Mouse (Mus musculus): ENCODE measurements around the gene Kpnb1. TPM values are rescaled to one million over a fixed set of nuclear protein-coding genes. Genes with fewer than 3 reads are reported as not detected.

The Kpnb1 gene
- polyA plus RNA-seq (2015; fragmentation: Nextera tagmentation; extraction: Ambion mirVana) = 59.7 and 62.6 TPM in 2 replicates

DNA sequence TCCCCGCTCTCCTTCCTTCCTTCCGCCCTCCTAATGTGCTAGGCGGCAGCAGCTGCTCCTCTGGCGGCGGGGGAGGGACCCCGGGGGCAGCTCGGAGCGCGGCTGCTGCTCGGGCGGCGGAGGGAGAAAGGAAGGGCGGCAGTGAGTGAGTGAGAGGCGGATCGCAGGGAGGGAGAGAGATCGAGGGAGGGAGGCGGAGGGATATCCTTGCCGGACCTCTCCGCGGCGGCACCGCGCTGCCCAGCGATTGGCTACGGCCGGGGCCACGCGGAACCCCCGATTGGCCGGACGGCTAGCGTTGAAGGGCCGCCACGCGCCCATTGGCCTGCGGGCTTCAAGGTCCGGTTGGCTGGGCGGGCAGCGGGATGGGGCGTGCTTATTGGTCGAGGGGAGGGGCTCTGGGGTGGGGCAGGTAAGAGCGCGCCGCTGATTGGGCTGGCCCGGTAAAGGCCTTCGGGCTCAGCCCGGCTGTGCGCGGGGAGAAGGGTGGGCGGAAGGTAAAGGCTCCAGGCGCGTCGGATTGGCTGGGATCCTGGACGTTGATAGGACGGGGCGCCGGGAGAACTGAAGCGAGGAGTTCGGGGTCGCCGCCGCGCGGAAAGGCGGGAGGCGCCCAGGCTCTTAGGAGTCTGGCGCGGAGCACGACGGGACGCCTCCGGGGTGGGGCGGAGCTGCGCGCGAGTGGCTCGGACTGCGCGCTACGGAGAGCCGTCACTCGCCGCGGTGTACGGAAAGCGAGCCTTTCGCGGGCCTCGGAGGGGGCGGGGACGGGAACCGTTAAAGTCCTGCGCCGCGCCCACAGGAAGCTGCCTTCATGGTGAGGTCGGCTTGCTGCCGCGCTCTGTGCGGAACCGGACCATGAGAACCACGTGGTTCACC is at the start of gene Kpnb1:
Gene Kpnb1 (minus strand): TSS at position 118 of the 879 bp plus-strand sequence.
- H3K9ac ChIP-seq = peak within 1 kb of the TSS; percentile 94
- H3K9me3 ChIP-seq = no peaks in the 10 kb centered on the region
- H3K27me3 ChIP-seq = no peaks in the 10 kb centered on the region
- H3K36me3 ChIP-seq = peaks cover 23% of the 10 kb centered on the region
- peak; percentile 96 for ATAC-seq (ENCODE audit: insufficient number of reproducible peaks, insufficient read depth, low FRiP score, low TSS enrichment, low read depth)
- peaks cover 31% of the 10 kb centered on the region for H3K4me1 ChIP-seq
- under 1% methylated on average over 100 of the region's 101 CpGs for WGBS
- H3K27ac ChIP-seq = peak within 1 kb of the TSS; percentile 97
- H3K4me3 ChIP-seq = peak within 1 kb of the TSS; percentile 82
- peak within 1 kb of the TSS; percentile 82 for H3K4me2 ChIP-seq

DNA sequence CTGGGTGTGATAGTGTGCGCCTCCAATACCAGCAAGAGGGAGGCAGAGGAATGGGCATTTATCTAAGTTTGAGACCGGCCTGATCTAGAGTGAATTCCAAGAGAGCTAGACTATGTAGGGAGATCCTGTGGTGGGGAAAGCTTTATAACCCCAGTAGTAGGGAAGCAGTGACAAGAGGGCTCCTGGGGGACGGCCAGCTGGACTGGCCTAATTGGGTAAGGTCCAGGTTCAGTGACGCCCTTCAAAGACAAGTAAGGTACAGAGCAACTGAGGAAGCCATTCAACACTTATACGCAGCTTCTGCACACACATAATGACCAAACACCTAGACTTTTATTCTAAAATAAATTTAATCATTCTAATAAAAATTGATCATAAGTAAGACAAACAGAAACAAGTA is 44.8 kb upstream of the Kpnb1 start:
- Histone ChIP-seq H3K36me3 (peaks cover 80% of the 10 kb centered on the region), H3K4me3 (no peak overlapping the region), H3K4me2 (no peak overlapping the region), H3K4me1 (no peaks in the 10 kb centered on the region), H3K9ac (no peak overlapping the region), H3K9me3 (no peaks in the 10 kb centered on the region), H3K27ac (no peak overlapping the region), H3K27me3 (no peaks in the 10 kb centered on the region)
- no peak for ATAC-seq (ENCODE audit: insufficient number of reproducible peaks, insufficient read depth, low FRiP score, low TSS enrichment, low read depth)
- 93% methylated on average over 5 of the region's 5 CpGs for WGBS

DNA sequence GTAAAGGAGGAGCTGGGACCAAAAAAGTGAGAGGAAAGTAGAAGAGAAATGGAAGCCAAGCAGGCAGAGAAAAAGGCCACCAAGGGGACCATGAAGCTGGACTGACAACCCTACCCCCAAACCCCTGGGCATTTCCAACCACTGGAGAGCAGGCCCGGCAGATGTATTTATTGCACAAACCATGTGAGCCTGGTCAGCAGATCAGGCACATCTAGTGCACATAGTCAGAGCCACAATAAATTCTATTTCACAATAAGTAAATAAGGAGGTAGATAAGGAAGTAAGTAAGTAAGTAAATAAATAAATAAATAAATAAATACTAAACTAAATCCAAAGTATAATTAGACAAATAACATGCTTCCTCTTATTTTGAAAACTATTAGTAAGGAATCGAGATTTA is 41.7 kb upstream of the Kpnb1 start:
- WGBS = 85% methylated on average over 2 of the region's 2 CpGs
- no peaks in the 10 kb centered on the region for H3K4me1 ChIP-seq
- peaks cover 83% of the 10 kb centered on the region for H3K36me3 ChIP-seq
- no peak overlapping the region for H3K27ac ChIP-seq
- H3K9ac ChIP-seq = no peak overlapping the region
- ATAC-seq (ENCODE audit: insufficient number of reproducible peaks, insufficient read depth, low FRiP score, low TSS enrichment, low read depth) = no peak
- H3K4me2 ChIP-seq = no peak overlapping the region
- H3K9me3 ChIP-seq = no peaks in the 10 kb centered on the region
- no peaks in the 10 kb centered on the region for H3K27me3 ChIP-seq
- no peak overlapping the region for H3K4me3 ChIP-seq

DNA sequence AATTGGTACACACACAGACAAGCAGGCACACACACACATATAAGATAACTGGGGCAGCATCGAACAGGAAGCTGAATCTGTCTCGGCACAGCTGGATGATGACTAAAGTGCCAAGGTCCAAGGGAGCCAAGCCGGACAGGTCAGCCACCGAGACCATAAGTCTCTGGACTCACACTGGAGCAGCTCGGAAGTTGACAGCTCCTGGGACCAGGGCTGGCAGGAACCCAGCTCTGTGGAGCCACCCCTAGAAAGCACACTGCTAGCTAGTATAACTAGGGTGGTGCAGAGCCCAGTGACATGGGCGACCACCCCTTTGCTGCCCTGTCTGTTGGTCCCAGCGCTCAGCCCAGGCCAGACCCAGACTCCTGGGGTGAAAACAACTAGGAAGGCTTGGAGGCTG is 41.3 kb upstream of the Kpnb1 start:
- H3K9ac ChIP-seq = no peak overlapping the region
- 96% methylated on average over 7 of the region's 7 CpGs for WGBS
- H3K9me3 ChIP-seq = no peaks in the 10 kb centered on the region
- no peaks in the 10 kb centered on the region for H3K27me3 ChIP-seq
- no peaks in the 10 kb centered on the region for H3K4me1 ChIP-seq
- no peak overlapping the region for H3K4me2 ChIP-seq
- H3K4me3 ChIP-seq = no peak overlapping the region
- ATAC-seq (ENCODE audit: insufficient number of reproducible peaks, insufficient read depth, low FRiP score, low TSS enrichment, low read depth) = no peak
- no peak overlapping the region for H3K27ac ChIP-seq
- H3K36me3 ChIP-seq = peaks cover 81% of the 10 kb centered on the region

DNA sequence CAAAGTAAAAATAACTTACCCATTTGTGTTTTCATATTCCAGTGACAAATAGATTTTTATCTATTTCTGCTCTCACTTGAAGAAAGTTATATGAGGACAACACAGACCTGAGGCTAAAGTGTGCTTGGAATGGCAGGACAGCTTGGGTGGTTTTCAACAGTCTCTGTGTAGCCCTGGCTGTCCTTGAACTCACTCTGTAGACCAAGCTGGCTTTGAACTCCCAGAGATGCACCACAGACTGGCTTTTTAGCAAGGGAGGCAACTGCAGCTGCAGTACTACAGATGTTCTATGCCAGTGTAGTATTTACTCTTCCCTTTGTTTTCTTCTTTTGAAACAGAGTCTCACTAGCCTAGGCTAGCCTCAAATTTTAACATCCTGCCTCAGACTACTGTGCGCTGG is 38.5 kb upstream of the Kpnb1 start:
- Histone ChIP-seq H3K4me1 (no peaks in the 10 kb centered on the region), H3K4me3 (no peak overlapping the region), H3K27ac (no peak overlapping the region), H3K9ac (no peak overlapping the region), H3K36me3 (peaks cover 81% of the 10 kb centered on the region), H3K9me3 (no peaks in the 10 kb centered on the region), H3K27me3 (no peaks in the 10 kb centered on the region), H3K4me2 (no peak overlapping the region)
- WGBS = 98% methylated on average over 1 of the region's 1 CpGs
- ATAC-seq (ENCODE audit: insufficient number of reproducible peaks, insufficient read depth, low FRiP score, low TSS enrichment, low read depth) = no peak

DNA sequence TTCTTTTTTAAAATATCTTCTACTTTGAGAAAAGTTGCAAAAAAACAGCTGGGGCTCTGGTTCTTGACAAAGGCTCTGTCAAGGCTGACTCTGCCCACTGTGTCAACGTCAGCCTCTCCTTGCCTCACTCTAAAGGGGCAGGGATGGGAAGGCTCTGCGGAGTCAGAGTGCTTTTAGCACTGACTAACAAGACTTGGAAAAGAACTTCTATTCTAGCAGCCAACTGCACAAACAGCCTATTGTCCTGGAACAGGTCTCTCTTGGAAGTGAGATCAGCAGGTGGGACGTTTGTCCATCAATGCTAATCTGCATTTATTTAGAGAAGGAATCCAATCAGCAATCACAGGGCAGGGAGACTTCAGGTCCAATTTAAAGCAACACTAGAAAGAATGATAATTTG is 35.8 kb upstream of the Kpnb1 start:
- Histone ChIP-seq H3K9me3 (no peaks in the 10 kb centered on the region), H3K36me3 (peaks cover 82% of the 10 kb centered on the region), H3K4me2 (no peak overlapping the region), H3K9ac (no peak overlapping the region), H3K4me1 (no peaks in the 10 kb centered on the region), H3K4me3 (no peak overlapping the region), H3K27ac (no peak overlapping the region), H3K27me3 (no peaks in the 10 kb centered on the region)
- WGBS = 66% methylated on average over 3 of the region's 3 CpGs
- ATAC-seq (ENCODE audit: insufficient number of reproducible peaks, insufficient read depth, low FRiP score, low TSS enrichment, low read depth) = no peak

DNA sequence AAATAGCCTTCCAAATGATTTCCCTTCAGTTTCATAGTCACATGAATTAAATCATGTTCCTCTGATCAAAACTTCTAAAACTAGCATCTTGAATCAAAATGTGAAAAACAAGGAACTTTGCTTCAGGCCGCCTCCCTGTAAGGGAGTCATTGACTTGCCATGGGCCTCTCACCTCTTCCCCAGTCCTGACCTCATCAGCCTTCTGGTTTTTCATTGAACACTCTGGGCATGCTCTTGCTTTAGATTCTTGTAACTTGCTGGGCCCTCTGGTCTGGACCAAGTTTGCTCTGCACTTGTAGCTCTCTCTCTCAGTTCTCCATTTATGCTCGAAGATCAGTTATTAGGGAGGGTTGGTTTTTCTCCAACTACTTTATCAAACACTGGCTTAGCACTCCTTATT is 33.9 kb upstream of the Kpnb1 start:
- Histone ChIP-seq H3K27ac (no peak overlapping the region), H3K27me3 (no peaks in the 10 kb centered on the region), H3K9me3 (no peaks in the 10 kb centered on the region), H3K4me2 (no peak overlapping the region), H3K4me3 (no peak overlapping the region), H3K9ac (no peak overlapping the region), H3K4me1 (no peaks in the 10 kb centered on the region), H3K36me3 (peaks cover 83% of the 10 kb centered on the region)
- WGBS = 93% methylated on average over 2 of the region's 2 CpGs
- ATAC-seq (ENCODE audit: insufficient number of reproducible peaks, insufficient read depth, low FRiP score, low TSS enrichment, low read depth) = no peak

DNA sequence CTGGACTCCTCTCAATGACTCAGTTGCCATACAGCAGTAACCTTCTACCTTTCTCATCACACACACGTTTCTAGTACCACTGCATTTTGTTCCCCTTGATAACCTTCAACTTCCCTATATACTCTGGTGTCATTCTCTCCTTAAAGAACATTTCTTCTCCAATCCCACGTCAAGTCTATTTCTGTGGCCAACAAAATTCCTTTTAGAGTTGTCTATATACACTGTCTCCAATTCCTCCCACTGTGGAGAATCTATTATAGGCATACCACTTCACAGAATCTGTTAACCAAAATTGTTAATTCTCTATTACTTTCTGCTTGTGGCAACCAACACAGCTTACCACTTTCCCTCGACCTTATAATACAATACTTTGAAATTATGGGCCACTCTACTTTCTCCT is 32.5 kb upstream of the Kpnb1 start:
- Histone ChIP-seq H3K9me3 (no peaks in the 10 kb centered on the region), H3K27me3 (no peaks in the 10 kb centered on the region), H3K4me3 (no peak overlapping the region), H3K9ac (no peak overlapping the region), H3K27ac (no peak overlapping the region), H3K36me3 (peaks cover 88% of the 10 kb centered on the region), H3K4me1 (no peaks in the 10 kb centered on the region), H3K4me2 (no peak overlapping the region)
- WGBS = 87% methylated on average over 3 of the region's 3 CpGs
- no peak for ATAC-seq (ENCODE audit: insufficient number of reproducible peaks, insufficient read depth, low FRiP score, low TSS enrichment, low read depth)

DNA sequence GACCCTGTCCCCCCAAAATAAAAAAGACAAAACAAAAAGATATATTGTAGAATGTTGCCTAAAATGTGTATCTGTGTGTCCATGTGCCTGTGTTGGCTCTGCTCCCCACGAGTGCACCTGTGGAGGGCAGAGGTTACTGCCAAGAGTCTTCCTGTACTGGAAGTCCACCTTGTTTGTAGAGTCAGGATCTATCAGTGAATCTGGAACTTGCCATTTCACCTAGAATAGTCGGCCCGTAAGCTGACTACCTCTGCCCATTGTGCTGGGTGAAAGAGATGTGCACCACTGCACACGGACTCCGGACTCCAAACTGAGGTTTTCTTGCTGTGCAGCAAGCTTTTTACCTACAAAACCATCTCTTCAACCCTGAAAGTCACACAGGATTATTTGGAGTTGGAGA is 26.7 kb upstream of the Kpnb1 start:
- Histone ChIP-seq H3K9ac (no peak overlapping the region), H3K4me3 (no peak overlapping the region), H3K4me2 (no peak overlapping the region), H3K27me3 (no peaks in the 10 kb centered on the region), H3K4me1 (no peaks in the 10 kb centered on the region), H3K9me3 (no peaks in the 10 kb centered on the region), H3K27ac (no peak overlapping the region), H3K36me3 (peaks cover 93% of the 10 kb centered on the region)
- no peak for ATAC-seq (ENCODE audit: insufficient number of reproducible peaks, insufficient read depth, low FRiP score, low TSS enrichment, low read depth)
- WGBS = 90% methylated on average over 5 of the region's 5 CpGs

DNA sequence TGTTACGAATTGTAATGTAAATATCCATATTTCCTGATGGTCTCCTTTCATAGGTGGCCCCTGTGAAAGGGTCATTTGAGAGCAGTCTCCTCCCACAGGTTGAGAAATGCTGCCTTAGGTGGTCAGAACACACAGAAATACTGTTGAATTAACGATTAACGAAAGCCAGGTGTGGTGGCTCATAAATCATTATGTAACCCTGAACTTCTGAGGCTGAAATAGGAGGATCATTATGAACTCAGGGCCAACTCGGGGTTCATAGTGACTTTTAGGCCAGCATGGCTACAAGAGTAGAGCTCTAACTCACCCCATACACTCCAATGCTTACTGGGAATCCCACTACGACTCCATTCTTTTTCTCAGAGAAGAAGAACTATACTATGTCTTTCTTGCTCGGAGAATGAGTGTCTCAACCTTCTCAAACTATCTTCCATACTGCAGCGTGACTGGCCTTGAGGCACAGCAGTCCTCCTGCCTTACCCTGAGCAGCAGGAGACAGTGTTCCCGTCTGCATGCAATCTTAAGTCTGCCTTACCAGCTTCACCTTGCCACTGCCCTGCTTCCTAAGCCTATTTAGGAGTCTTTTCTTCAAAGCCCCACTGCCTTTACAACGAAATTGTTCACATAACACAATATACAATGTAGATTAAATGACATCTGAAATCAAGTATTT is 23.2 kb upstream of the Kpnb1 start:
- Histone ChIP-seq H3K4me2 (no peak overlapping the region), H3K9me3 (no peaks in the 10 kb centered on the region), H3K27me3 (no peaks in the 10 kb centered on the region), H3K4me3 (no peak overlapping the region), H3K9ac (no peak overlapping the region), H3K27ac (no peak overlapping the region), H3K4me1 (no peaks in the 10 kb centered on the region), H3K36me3 (peaks cover 91% of the 10 kb centered on the region)
- WGBS = 80% methylated on average over 9 of the region's 9 CpGs
- no peak for ATAC-seq (ENCODE audit: insufficient number of reproducible peaks, insufficient read depth, low FRiP score, low TSS enrichment, low read depth)

DNA sequence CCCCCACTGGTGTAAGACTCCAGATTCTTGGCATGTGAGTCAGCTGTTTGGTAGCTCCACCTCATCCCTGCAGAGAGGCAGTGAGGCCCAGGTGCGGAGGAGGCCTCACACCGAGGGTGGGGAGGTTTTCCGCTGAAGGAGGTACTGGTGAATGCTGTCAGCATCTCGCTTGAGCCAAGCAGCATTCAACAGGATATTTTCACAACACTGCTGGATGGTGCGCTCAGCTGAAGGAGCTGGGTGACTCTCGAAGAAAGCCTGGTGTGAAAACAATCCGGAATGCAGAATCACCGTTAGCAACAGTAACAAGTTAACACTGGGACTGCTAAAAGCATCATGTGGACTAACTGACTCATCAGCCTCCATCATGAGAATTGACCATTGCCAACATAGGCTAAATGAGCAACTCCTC is 19.3 kb upstream of the Kpnb1 start:
- Histone ChIP-seq H3K9ac (no peak overlapping the region), H3K4me2 (no peak overlapping the region), H3K27me3 (no peaks in the 10 kb centered on the region), H3K36me3 (peaks cover 62% of the 10 kb centered on the region), H3K4me1 (no peaks in the 10 kb centered on the region), H3K27ac (no peak overlapping the region), H3K4me3 (no peak overlapping the region), H3K9me3 (no peaks in the 10 kb centered on the region)
- ATAC-seq (ENCODE audit: insufficient number of reproducible peaks, insufficient read depth, low FRiP score, low TSS enrichment, low read depth) = no peak
- 85% methylated on average over 8 of the region's 8 CpGs for WGBS

DNA sequence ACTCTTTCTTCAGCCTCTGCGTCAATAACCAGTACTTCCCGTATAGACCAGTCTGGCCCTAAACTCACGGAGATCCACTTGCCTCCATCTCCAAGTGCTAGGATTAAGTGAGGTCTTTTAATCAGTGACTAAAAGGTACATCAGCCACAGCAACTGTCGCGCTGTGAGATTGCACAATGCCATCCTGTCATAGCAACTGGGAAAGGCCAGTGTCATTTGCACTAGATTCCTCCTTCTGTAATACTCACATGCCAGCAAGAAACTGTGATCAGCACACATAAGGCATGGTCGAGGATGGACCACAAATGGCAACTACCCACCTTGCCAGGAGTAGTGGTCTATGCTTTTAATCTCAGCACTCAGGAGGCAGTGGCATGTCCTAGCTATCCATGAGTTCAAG is 11.8 kb upstream of the Kpnb1 start:
- Histone ChIP-seq H3K4me2 (no peak overlapping the region), H3K9ac (no peak overlapping the region), H3K27me3 (no peaks in the 10 kb centered on the region), H3K4me1 (no peaks in the 10 kb centered on the region), H3K9me3 (no peaks in the 10 kb centered on the region), H3K4me3 (no peak overlapping the region), H3K27ac (no peak overlapping the region), H3K36me3 (no peaks in the 10 kb centered on the region)
- 86% methylated on average over 6 of the region's 6 CpGs for WGBS
- ATAC-seq (ENCODE audit: insufficient number of reproducible peaks, insufficient read depth, low FRiP score, low TSS enrichment, low read depth) = no peak

Measured in embryonic facial prominence, embryonic 13.5 days (tissue).